8 mouse cellular contexts compared by ENCODE assay signal in genomic region chr9:106686983-106687650, GRCm38 (mm10). TPM values are rescaled to one million over a fixed set of nuclear protein-coding genes. Genes with fewer than 3 reads are reported as not detected.
A peak's percentile ranks its signal among the peaks of the same experiment; 100 is the strongest.
DNase-seq lines count a peak whose midpoint lies in the region; ATAC-seq and TF ChIP-seq lines count a peak whose summit lies in the region.

No protein-coding gene starts in this region.

- H3K27me3 ChIP-seq in E14TG2a.4 (ENCODE audit: insufficient read depth, low read length) = no peaks in the 10 kb centered on the region
- no peaks in the 10 kb centered on the region for H3K27me3 ChIP-seq in forebrain, embryonic 10.5 days (ENCODE audit: poor library complexity, severe bottlenecking)
- no peaks in the 10 kb centered on the region for H3K27me3 ChIP-seq in heart, postnatal 0 days (ENCODE audit: control insufficient read depth, insufficient read depth, low read length)
- H3K27me3 ChIP-seq in lung, embryonic 15.5 days = no peaks in the 10 kb centered on the region

- no peak overlapping the region for H3K9ac ChIP-seq in heart, postnatal 0 days (replicated peaks; ENCODE audit: low read depth, low read length)
- H3K9ac ChIP-seq in lung, embryonic 15.5 days = no peak overlapping the region

- TF ChIP-seq CTCF in E14TG2a.4 (conservative IDR thresholded peaks at IDR 0.05; ENCODE audit: low read length) = peak; percentile 88
- peak; percentile 87 for TF ChIP-seq CTCF in brain, embryonic 14.5 days (IDR thresholded peaks at IDR 0.05; ENCODE audit: borderline replicate concordance, extremely low read depth, insufficient read depth, insufficient read length)
- peak; percentile 83 for TF ChIP-seq CTCF in heart, postnatal 0 days (IDR thresholded peaks at IDR 0.05; ENCODE audit: low read depth)

- ATAC-seq in heart, postnatal 0 days (ENCODE audit: insufficient read depth, low read depth) = peak; percentile 57
- peak; percentile 16 for ATAC-seq in lung, embryonic 15.5 days (ENCODE audit: borderline replicate concordance, extremely low read depth, low FRiP score, low TSS enrichment)

- no peak for TF ChIP-seq EP300 in heart, postnatal 0 days (IDR thresholded peaks at IDR 0.05; ENCODE audit: low read depth)

- WGBS in forebrain, embryonic 10.5 days = 36% methylated on average over 8 of the region's 8 CpGs
- WGBS in heart, postnatal 0 days = 28% methylated on average over 8 of the region's 8 CpGs
- 29% methylated on average over 8 of the region's 8 CpGs for WGBS in lung, embryonic 15.5 days

- H3K36me3 ChIP-seq in E14TG2a.4 (ENCODE audit: insufficient read depth, low read length) = peaks cover 41% of the 10 kb centered on the region
- H3K36me3 ChIP-seq in forebrain, embryonic 10.5 days (replicated peaks) = peaks cover 11% of the 10 kb centered on the region
- H3K36me3 ChIP-seq in heart, postnatal 0 days (replicated peaks; ENCODE audit: control insufficient read depth, insufficient read depth, low read length) = no peaks in the 10 kb centered on the region
- no peaks in the 10 kb centered on the region for H3K36me3 ChIP-seq in lung, embryonic 15.5 days

- H3K4me1 ChIP-seq in E14TG2a.4 (replicated peaks; ENCODE audit: low read depth, low read length) = peaks cover 49% of the 10 kb centered on the region
- peaks cover 33% of the 10 kb centered on the region for H3K4me1 ChIP-seq in forebrain, embryonic 10.5 days
- 0 out of 2 replicates have a peak, but pooled peaks cover 8% of the 10 kb centered on the region for H3K4me1 ChIP-seq in heart, postnatal 0 days (ENCODE audit: control insufficient read depth, insufficient read depth)
- H3K4me1 ChIP-seq in lung, embryonic 15.5 days = peaks cover 17% of the 10 kb centered on the region

- DNase-seq in brain, embryonic 14.5 days (ENCODE audit: low read depth) = peak; percentile 85
- peak; percentile 78 for DNase-seq in forebrain, embryonic 10.5 days (ENCODE audit: extremely low spot score, low spot score)
- DNase-seq in heart, postnatal 0 days (ENCODE audit: low spot score) = peak; percentile 77
- peak; percentile 87 for DNase-seq in kidney, postnatal 36 days
- DNase-seq in ovary, postnatal 14 days (ENCODE audit: low spot score) = peak; percentile 67
- peak; percentile 73 for DNase-seq in thymus, postnatal 0 days (ENCODE audit: low spot score)

- H3K9me3 ChIP-seq in E14TG2a.4 (ENCODE audit: low read length) = no peaks in the 10 kb centered on the region
- no peaks in the 10 kb centered on the region for H3K9me3 ChIP-seq in forebrain, embryonic 10.5 days
- H3K9me3 ChIP-seq in heart, postnatal 0 days (replicated peaks; ENCODE audit: control insufficient read depth, low read length) = no peaks in the 10 kb centered on the region
- H3K9me3 ChIP-seq in lung, embryonic 15.5 days = no peaks in the 10 kb centered on the region

- peak overlapping the region; percentile 26 for H3K4me2 ChIP-seq in heart, postnatal 0 days (ENCODE audit: low read depth, low read length)
- H3K4me2 ChIP-seq in lung, embryonic 15.5 days = peak overlapping the region; percentile 12; the same call in 1 of the 2 replicates

- TF ChIP-seq POLR2A in brain, embryonic 14.5 days (IDR thresholded peaks at IDR 0.05; ENCODE audit: borderline replicate concordance, extremely low read depth, insufficient read depth, insufficient read length, poor library complexity, severe bottlenecking) = no peak

- H3K4me3 ChIP-seq in E14TG2a.4 (replicated peaks; ENCODE audit: low read length) = peak overlapping the region; percentile 86
- no peak overlapping the region; the same call in 1 of the 2 replicates for H3K4me3 ChIP-seq in forebrain, embryonic 10.5 days
- H3K4me3 ChIP-seq in heart, postnatal 0 days (ENCODE audit: low read depth, low read length) = no peak overlapping the region
- no peak overlapping the region for H3K4me3 ChIP-seq in lung, embryonic 15.5 days

- H3K27ac ChIP-seq in forebrain, embryonic 10.5 days = no peak overlapping the region
- no peak overlapping the region for H3K27ac ChIP-seq in heart, postnatal 0 days (ENCODE audit: low read depth)
- no peak overlapping the region for H3K27ac ChIP-seq in lung, embryonic 15.5 days

RNA-seq across cellular contexts. Expression of gene Tex264, which starts 1.4 kb away (rescaled TPM):
- 50.2 and 53.1 TPM in 2 replicates for polyA plus RNA-seq in brain, embryonic 14.5 days (2012; rRNA removed)
- polyA plus RNA-seq in forebrain, embryonic 10.5 days (2016; fragmentation: Nextera tagmentation; extraction: Ambion mirVana) = 25.6 and 26.5 TPM in 2 replicates
- total RNA-seq in heart, postnatal 0 days (2014; rRNA removed; ENCODE audit: low replicate concordance) = 30.9 and 122 TPM in 2 replicates
- polyA plus RNA-seq in heart, postnatal 0 days (2015; fragmentation: Nextera tagmentation; extraction: Ambion mirVana) = 44.6 and 47.9 TPM in 2 replicates
- 42.5 and 44.6 TPM in 2 replicates for polyA plus RNA-seq in lung, embryonic 15.5 days (2015; fragmentation: Nextera tagmentation; extraction: Ambion mirVana)
- 47.0 and 60.1 TPM in 2 replicates for polyA plus RNA-seq in thymus, postnatal 0 days (2015; fragmentation: Nextera tagmentation; extraction: Ambion mirVana)

RNA-seq across cellular contexts. Expression of gene Grm2, which starts 31.2 kb away (rescaled TPM):
- polyA plus RNA-seq in brain, embryonic 14.5 days (2012; rRNA removed) = 11.8 and 13.3 TPM in 2 replicates
- 1.1 and 1.3 TPM in 2 replicates for polyA plus RNA-seq in forebrain, embryonic 10.5 days (2016; fragmentation: Nextera tagmentation; extraction: Ambion mirVana)
- not detected in 2 replicates for total RNA-seq in heart, postnatal 0 days (2014; rRNA removed; ENCODE audit: low replicate concordance)
- not detected in 2 replicates for polyA plus RNA-seq in heart, postnatal 0 days (2015; fragmentation: Nextera tagmentation; extraction: Ambion mirVana)
- polyA plus RNA-seq in lung, embryonic 15.5 days (2015; fragmentation: Nextera tagmentation; extraction: Ambion mirVana) = 0.25 TPM in 1 of 2 replicates, not detected in the other
- 0.10 and 0.12 TPM in 2 replicates for polyA plus RNA-seq in thymus, postnatal 0 days (2015; fragmentation: Nextera tagmentation; extraction: Ambion mirVana)
